Mouse (Mus musculus) limb, embryonic 15.5 days (tissue): ENCODE data around the gene Rhcg. TPM values are rescaled to one million over a fixed set of nuclear protein-coding genes. Genes with fewer than 3 reads are reported as not detected.

Experiments
- polyA plus RNA-seq: library from polyadenylated mRNA; unstranded; fragments of >200 nt; fragmentation: Nextera tagmentation; extraction: Ambion mirVana; gene quantifications from 2 replicates; pipeline ENCODE4 v1.2.1, GENCODE M21; 2015

The Rhcg gene
- polyA plus RNA-seq, 1 experiment from 2014 or later: not detected

Other genes with a start within 250 kb of the Rhcg start
- 1.1 and 2.0 TPM in 2 replicates for gene Rlbp1, start 230.6 kb downstream of the Rhcg start, polyA plus RNA-seq
- gene Fanci, start 225.7 kb downstream of the Rhcg start, polyA plus RNA-seq: 6.1 and 6.2 TPM in 2 replicates
- gene Polg, start 151.3 kb downstream of the Rhcg start, polyA plus RNA-seq: 30.9 and 33.7 TPM in 2 replicates
- 6.4 and 7.6 TPM in 2 replicates for gene Ticrr, start 42.5 kb upstream of the Rhcg start, polyA plus RNA-seq
- 4.8 and 6.2 TPM in 2 replicates for gene Kif7, start 98.1 kb upstream of the Rhcg start, polyA plus RNA-seq
- gene Plin1, start 115.2 kb upstream of the Rhcg start, polyA plus RNA-seq: 0.26 TPM in 1 of 2 replicates, not detected in the other
- 8.3 and 10.5 TPM in 2 replicates for gene Pex11a, start 125.5 kb upstream of the Rhcg start, polyA plus RNA-seq
- gene Wdr93, start 125.5 kb upstream of the Rhcg start, polyA plus RNA-seq: 0.25 TPM in 1 of 2 replicates, not detected in the other
- gene Mesp1, start 176.1 kb upstream of the Rhcg start, polyA plus RNA-seq: 0.15 TPM in 1 of 2 replicates, not detected in the other
- gene Mesp2, start 193.1 kb upstream of the Rhcg start, polyA plus RNA-seq: 0.83 and 0.90 TPM in 2 replicates
- 21.6 and 25.9 TPM in 2 replicates for gene Anpep, start 243.4 kb upstream of the Rhcg start, polyA plus RNA-seq